Mouse (Mus musculus) T-helper 2 cell (primary cell): ENCODE data around the gene Plscr5.

Source experiments
- in situ Hi-C: fragments of 300-600 bp; cut with MboI, MseI; formaldehyde crosslinking; loops from one replicate; pipeline ENCODE4 v1.15.1; 2025; ENCODE audit warnings: high pct_unique_total_duplicates

Plscr5 gene

GRCm38 (mm10) chr9:92226127-92226655, 33.5 kb downstream of the Plscr5 start:
- in situ Hi-C loops = no loop called here

DNA sequence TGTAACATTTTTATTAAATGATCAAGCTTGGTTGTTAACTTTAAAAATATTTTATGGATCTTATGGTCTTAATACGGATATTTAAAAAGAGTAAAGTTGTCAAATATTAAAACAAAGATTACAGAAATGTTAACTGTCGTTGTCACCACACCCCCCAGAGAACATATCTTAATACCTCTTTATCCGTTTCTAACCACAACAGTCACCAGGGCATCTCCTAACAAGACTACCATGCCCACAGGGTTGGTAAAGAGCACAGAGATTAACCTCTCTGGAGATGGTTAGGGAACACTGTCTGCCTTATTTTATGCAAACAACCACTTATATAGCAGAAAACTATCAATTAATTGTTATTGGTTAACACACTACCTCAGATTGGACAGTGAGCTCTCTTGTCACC, 34.1 kb downstream of the Plscr5 start:
- in situ Hi-C loops = no loop called here

GRCm38 (mm10) chr9:92228867-92229832, 36.4 kb downstream of the Plscr5 start:
- in situ Hi-C loops = no loop called here

GRCm38 (mm10) chr9:92229833-92230205, 37.1 kb downstream of the Plscr5 start:
- in situ Hi-C loops = no loop called here

GRCm38 (mm10) chr9:92234901-92235458, 42.2 kb downstream of the Plscr5 start:
- in situ Hi-C loops = no loop called here

GRCm38 (mm10) chr9:92248773-92249446, 56.2 kb downstream of the Plscr5 start:
- in situ Hi-C loops = no loop called here

DNA sequence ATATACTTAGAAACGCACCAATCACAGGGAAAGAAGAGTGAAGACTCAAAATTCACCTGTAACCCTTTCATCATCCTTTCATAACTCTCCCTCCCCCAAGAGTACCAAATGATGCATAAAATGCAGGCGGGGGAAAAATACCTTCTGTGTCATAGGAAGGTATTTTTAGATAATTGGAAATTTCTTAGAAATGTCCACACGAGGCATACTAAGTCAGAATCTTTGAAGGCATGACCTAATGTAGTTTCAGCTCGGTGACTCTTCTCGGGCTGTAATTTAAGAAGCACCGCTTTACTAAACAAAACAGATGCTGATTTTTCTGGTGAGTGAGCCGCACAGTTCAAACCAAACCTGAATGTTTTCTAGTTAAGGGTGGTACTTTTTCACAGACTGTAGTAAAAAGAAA, 56.7 kb downstream of the Plscr5 start, which contains the start of gene Plscr1:
Plscr1 (plus strand) TSS at position 304 of the 406 bp plus-strand sequence.
- in situ Hi-C loops = no loop called here

GRCm38 (mm10) chr9:92249987-92250772, 57.4 kb downstream of the Plscr5 start:
- in situ Hi-C loops = no loop called here

GRCm38 (mm10) chr9:92252718-92253117, 60.0 kb downstream of the Plscr5 start:
- in situ Hi-C loops = no loop called here

DNA sequence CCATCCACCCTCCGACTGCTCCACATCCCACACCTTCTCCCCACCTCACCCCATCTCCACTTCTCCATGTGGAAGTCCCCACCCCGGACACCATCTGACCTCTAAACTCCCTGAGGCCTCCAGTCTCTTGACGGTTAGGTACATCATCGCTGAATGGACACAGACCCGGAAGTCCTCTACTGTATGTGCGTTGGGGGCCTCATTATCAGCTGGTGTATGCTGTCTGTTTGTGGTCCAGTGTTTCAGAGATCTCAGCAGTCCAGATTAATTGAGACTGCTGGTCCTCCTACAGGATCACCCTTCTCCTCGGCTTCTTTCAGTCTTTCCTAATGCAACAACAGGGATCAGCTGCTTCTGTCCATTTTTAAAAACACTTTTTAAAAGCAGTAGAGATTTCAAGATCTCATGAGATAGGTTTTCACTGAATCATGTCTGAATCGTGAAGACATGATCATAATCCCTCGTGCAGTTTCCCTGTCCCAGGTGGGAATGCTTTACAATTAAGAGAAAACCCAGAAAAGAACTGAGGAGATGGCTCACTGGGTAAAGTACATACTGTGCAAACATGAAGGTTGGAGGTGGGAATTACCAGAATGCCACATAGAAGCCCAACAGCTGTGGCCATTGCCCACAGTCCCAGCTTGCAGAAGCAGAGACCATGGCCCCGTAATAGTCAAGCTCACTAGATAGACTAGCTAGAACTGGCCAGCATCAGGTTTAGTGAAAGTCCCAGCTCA, 61.0 kb downstream of the Plscr5 start:
- in situ Hi-C loops = no loop called here
